Mouse (Mus musculus) ZHBTc4 (cell line): ENCODE results near the gene Rnaset2b.
"Not testable (repeated sequence)": the region's sequence is repeated elsewhere in the genome, so short reads cannot be mapped to it uniquely, and the experiment has no call there.

Source experiments
- DNase-seq: peaks from one replicate; pipeline ENCODE4 v3.0.0-alpha.2; 2011; ENCODE audit warnings: low read depth, low spot score

Gene Rnaset2b

GRCm38 (mm10) chr17:6980144-6980543 lies 9.7 kb downstream of the Rnaset2b start:
- not testable (repeated sequence) for DNase-seq

- DNase-seq = not testable (repeated sequence)
Observed at GRCm38 (mm10) chr17:6986118-6986517, 15.7 kb downstream of the Rnaset2b start.

GRCm38 (mm10) chr17:6995504-6995903 lies 25.1 kb downstream of the Rnaset2b start:
- DNase-seq = not testable (repeated sequence)

GRCm38 (mm10) chr17:6996826-6997225 lies 26.4 kb downstream of the Rnaset2b start:
- DNase-seq = not testable (repeated sequence)

GRCm38 (mm10) chr17:6997778-6998490 lies 27.5 kb downstream of the Rnaset2b start:
- not testable (repeated sequence) for DNase-seq

GRCm38 (mm10) chr17:7001790-7002585 lies 31.6 kb downstream of the Rnaset2b start:
- not testable (repeated sequence) for DNase-seq

GRCm38 (mm10) chr17:7003392-7003791 lies 33.0 kb downstream of the Rnaset2b start:
- not testable (repeated sequence) for DNase-seq

GRCm38 (mm10) chr17:7005646-7006045 lies 35.2 kb downstream of the Rnaset2b start:
- not testable (repeated sequence) for DNase-seq

- DNase-seq = not testable (repeated sequence)
Observed at GRCm38 (mm10) chr17:7008885-7009284, 38.5 kb downstream of the Rnaset2b start.

GRCm38 (mm10) chr17:7009440-7009839 lies 39.0 kb downstream of the Rnaset2b start:
- DNase-seq = not testable (repeated sequence)

GRCm38 (mm10) chr17:7009901-7010300 lies 39.5 kb downstream of the Rnaset2b start:
- not testable (repeated sequence) for DNase-seq

- not testable (repeated sequence) for DNase-seq
Observed at GRCm38 (mm10) chr17:7014190-7014589, 43.8 kb downstream of the Rnaset2b start.

GRCm38 (mm10) chr17:7025257-7025656 lies 54.8 kb downstream of the Rnaset2b start, which contains the start of gene Gm1604a:
TSS of gene Gm1604a (plus strand) at chr17:7025568.
- DNase-seq = not testable (repeated sequence)

GRCm38 (mm10) chr17:7025764-7026346 lies 55.4 kb downstream of the Rnaset2b start:
- DNase-seq = not testable (repeated sequence)

GRCm38 (mm10) chr17:7030204-7030603 lies 59.8 kb downstream of the Rnaset2b start:
- DNase-seq = not testable (repeated sequence)

- DNase-seq = not testable (repeated sequence)
Observed at GRCm38 (mm10) chr17:7030622-7031174, 60.3 kb downstream of the Rnaset2b start.

- DNase-seq = not testable (repeated sequence)
Observed at GRCm38 (mm10) chr17:7033192-7034166, 63.0 kb downstream of the Rnaset2b start.
